Mouse (Mus musculus): ENCODE measurements around the gene Tmsb4x.

DNA sequence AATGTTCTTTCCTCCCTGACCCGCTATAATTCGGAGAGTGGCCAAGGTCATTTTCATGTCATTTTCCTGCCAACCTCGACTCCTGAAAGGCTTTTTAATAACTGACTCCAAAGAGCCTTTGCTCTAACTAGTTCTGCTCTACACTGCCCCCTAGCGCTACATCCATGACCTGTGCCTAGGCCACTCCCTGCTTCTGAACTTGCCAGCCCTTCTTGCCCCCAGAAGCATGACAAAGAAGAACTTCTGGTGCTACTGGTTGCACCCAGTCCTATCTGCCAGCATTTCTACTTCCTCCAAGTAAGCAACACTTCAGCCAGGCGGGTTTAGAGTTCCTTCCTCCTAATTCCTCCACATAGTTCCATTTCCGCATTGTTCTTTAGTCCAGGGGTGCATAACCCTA lies 20.1 kb upstream of the Tmsb4x start:
- no peak for TF ChIP-seq POLR2A (IDR thresholded peaks at IDR 0.05; ENCODE audit: borderline replicate concordance, low read depth, low read length)
- no peak; the same call in 1 of the 2 replicates for TF ChIP-seq CTCF (IDR thresholded peaks at IDR 0.05; ENCODE audit: low read depth, low read length)

Measured in bone marrow macrophage, adult 2 months (primary cell).